Mouse (Mus musculus): ENCODE measurements around the gene Cmtm3.

GRCm38 (mm10) chr8:104336806-104337205, 2.4 kb upstream of the Cmtm3 start:
- TF ChIP-seq EP300 (IDR thresholded peaks at IDR 0.05; ENCODE audit: low read depth) (no peak), CTCF (IDR thresholded peaks at IDR 0.05; ENCODE audit: low read depth) (no peak)

Data from heart, postnatal 0 days (tissue).